Comparison of ENCODE assay signal across 8 mouse cellular contexts in genomic region chr8:85037681-85038531, GRCm38 (mm10). TPM values are rescaled to one million over a fixed set of nuclear protein-coding genes. Genes with fewer than 3 reads are reported as not detected.
DNase-seq lines count a peak whose midpoint lies in the region; ATAC-seq and TF ChIP-seq lines count a peak whose summit lies in the region.

No protein-coding gene starts in this region.

- H3K4me1 ChIP-seq in intestine, postnatal 0 days (replicated peaks; ENCODE audit: control insufficient read depth, insufficient read depth, low read length) = peaks cover 5% of the 10 kb centered on the region; the same call in 1 of the 2 replicates
- peaks cover 33% of the 10 kb centered on the region for H3K4me1 ChIP-seq in limb, embryonic 15.5 days
- H3K4me1 ChIP-seq in midbrain, embryonic 14.5 days (ENCODE audit: control insufficient read depth, insufficient read depth, low read length) = peaks cover 24% of the 10 kb centered on the region

- H3K36me3 ChIP-seq in intestine, postnatal 0 days (ENCODE audit: control insufficient read depth, insufficient read depth) = peaks cover 22% of the 10 kb centered on the region
- H3K36me3 ChIP-seq in limb, embryonic 15.5 days = peaks cover 38% of the 10 kb centered on the region
- peaks cover 36% of the 10 kb centered on the region for H3K36me3 ChIP-seq in midbrain, embryonic 14.5 days (ENCODE audit: control insufficient read depth, insufficient read depth, low read length)

- DNase-seq in heart, adult 11 months = peak; percentile 96
- DNase-seq in heart, adult 8-10 months (ENCODE audit: low spot score) = no peak
- peak; percentile 57 to 66 for DNase-seq in cerebellum, postnatal 10 days
- peak; percentile 61 for DNase-seq in midbrain, embryonic 14.5 days
- peak; percentile 54 to 59 for DNase-seq in spleen, postnatal 36 days (ENCODE audit: low spot score in 2 of 2)

- H3K4me2 ChIP-seq in intestine, postnatal 0 days (replicated peaks; ENCODE audit: low read depth) = peak overlapping the region; percentile 94
- peak overlapping the region; percentile 86 for H3K4me2 ChIP-seq in limb, embryonic 15.5 days
- peak overlapping the region; percentile 98 for H3K4me2 ChIP-seq in midbrain, embryonic 14.5 days (ENCODE audit: low read length)

- peak overlapping the region; percentile 96 for H3K27ac ChIP-seq in intestine, postnatal 0 days (ENCODE audit: low read depth, low read length)
- peak overlapping the region; percentile 100 for H3K27ac ChIP-seq in limb, embryonic 15.5 days
- H3K27ac ChIP-seq in midbrain, embryonic 14.5 days (replicated peaks; ENCODE audit: low read depth, low read length) = peak overlapping the region; percentile 97

- H3K27me3 ChIP-seq in intestine, postnatal 0 days (replicated peaks; ENCODE audit: control insufficient read depth, insufficient read depth, low read length) = no peaks in the 10 kb centered on the region
- H3K27me3 ChIP-seq in limb, embryonic 15.5 days = no peaks in the 10 kb centered on the region
- no peaks in the 10 kb centered on the region for H3K27me3 ChIP-seq in midbrain, embryonic 14.5 days (ENCODE audit: control insufficient read depth, insufficient read depth, low read length)

- peak; percentile 39 for ATAC-seq in granulocyte monocyte progenitor cell, adult 5-6 weeks (replicated peaks; ENCODE audit: poor library complexity, severe bottlenecking)
- ATAC-seq in intestine, postnatal 0 days = no peak
- no peak for ATAC-seq in limb, embryonic 15.5 days (ENCODE audit: insufficient number of reproducible peaks, low FRiP score, low TSS enrichment, low read depth)
- no peak for ATAC-seq in midbrain, embryonic 14.5 days (ENCODE audit: low FRiP score, low TSS enrichment)

- peak overlapping the region; percentile 89 for H3K9ac ChIP-seq in intestine, postnatal 0 days (ENCODE audit: low read depth, low read length)
- H3K9ac ChIP-seq in limb, embryonic 15.5 days = peak overlapping the region; percentile 92
- H3K9ac ChIP-seq in midbrain, embryonic 14.5 days (replicated peaks; ENCODE audit: low read length) = peak overlapping the region; percentile 87

- no peaks in the 10 kb centered on the region for H3K9me3 ChIP-seq in intestine, postnatal 0 days (ENCODE audit: control insufficient read depth)
- no peaks in the 10 kb centered on the region for H3K9me3 ChIP-seq in limb, embryonic 15.5 days
- no peaks in the 10 kb centered on the region for H3K9me3 ChIP-seq in midbrain, embryonic 14.5 days (ENCODE audit: control insufficient read depth, low read length)

- H3K4me3 ChIP-seq in intestine, postnatal 0 days (ENCODE audit: low read depth, low read length) = peak overlapping the region; percentile 88
- peak overlapping the region; percentile 77 for H3K4me3 ChIP-seq in limb, embryonic 15.5 days
- H3K4me3 ChIP-seq in midbrain, embryonic 14.5 days (replicated peaks; ENCODE audit: low read depth, low read length) = peak overlapping the region; percentile 81

- under 1% methylated on average over 56 of the region's 57 CpGs for WGBS in intestine, postnatal 0 days
- WGBS in limb, embryonic 15.5 days = under 1% methylated on average over 57 of the region's 57 CpGs
- under 1% methylated on average over 56 of the region's 57 CpGs for WGBS in midbrain, embryonic 14.5 days

- no peak for TF ChIP-seq CTCF in intestine, postnatal 0 days (IDR thresholded peaks at IDR 0.05; ENCODE audit: low read depth)

RNA-seq across cellular contexts. Expression of gene Tnpo2, which starts 1.2 kb away (rescaled TPM):
- 10 to 100 TPM; 29.6 to 32.4 (median 30.8) TPM for total RNA-seq in heart, adult 8-10 months (2022)
- total RNA-seq in granulocyte monocyte progenitor cell, adult 5-6 weeks (2014; fragmentation: Nextera tagmentation) = 19.6 and 25.0 TPM in 2 replicates
- 21.5 and 26.8 TPM in 2 replicates for total RNA-seq in granulocyte monocyte progenitor cell, adult 5-6 weeks (2017)
- polyA plus RNA-seq in intestine, postnatal 0 days (2015; fragmentation: Nextera tagmentation; extraction: Ambion mirVana) = 9.8 and 10.9 TPM in 2 replicates
- 32.7 and 33.7 TPM in 2 replicates for polyA plus RNA-seq in limb, embryonic 15.5 days (2015; fragmentation: Nextera tagmentation; extraction: Ambion mirVana)
- polyA plus RNA-seq in midbrain, embryonic 14.5 days (2014; fragmentation: Nextera tagmentation; extraction: Ambion mirVana) = 32.0 and 41.0 TPM in 2 replicates

RNA-seq across cellular contexts. Expression of gene Trir, which starts 11.3 kb away (rescaled TPM):
- 10 to 100 TPM; 76.6 to 90.6 (median 78.6) TPM for total RNA-seq in heart, adult 8-10 months (2022)
- total RNA-seq in granulocyte monocyte progenitor cell, adult 5-6 weeks (2014; fragmentation: Nextera tagmentation) = 112 and 128 TPM in 2 replicates
- total RNA-seq in granulocyte monocyte progenitor cell, adult 5-6 weeks (2017) = 245 and 280 TPM in 2 replicates
- polyA plus RNA-seq in intestine, postnatal 0 days (2015; fragmentation: Nextera tagmentation; extraction: Ambion mirVana) = 121 and 122 TPM in 2 replicates
- 86.7 and 102 TPM in 2 replicates for polyA plus RNA-seq in limb, embryonic 15.5 days (2015; fragmentation: Nextera tagmentation; extraction: Ambion mirVana)
- 157 and 191 TPM in 2 replicates for polyA plus RNA-seq in midbrain, embryonic 14.5 days (2014; fragmentation: Nextera tagmentation; extraction: Ambion mirVana)

RNA-seq across cellular contexts. Expression of gene Asna1, which starts 12.8 kb away (rescaled TPM):
- total RNA-seq in heart, adult 8-10 months (2022) = 10 to 100 TPM; 63.5 to 72.5 (median 65.4) TPM
- 73.1 and 73.3 TPM in 2 replicates for total RNA-seq in granulocyte monocyte progenitor cell, adult 5-6 weeks (2014; fragmentation: Nextera tagmentation)
- total RNA-seq in granulocyte monocyte progenitor cell, adult 5-6 weeks (2017) = 74.5 and 91.2 TPM in 2 replicates
- polyA plus RNA-seq in intestine, postnatal 0 days (2015; fragmentation: Nextera tagmentation; extraction: Ambion mirVana) = 98.4 and 105 TPM in 2 replicates
- polyA plus RNA-seq in limb, embryonic 15.5 days (2015; fragmentation: Nextera tagmentation; extraction: Ambion mirVana) = 113 and 117 TPM in 2 replicates
- 130 and 155 TPM in 2 replicates for polyA plus RNA-seq in midbrain, embryonic 14.5 days (2014; fragmentation: Nextera tagmentation; extraction: Ambion mirVana)

RNA-seq across cellular contexts. Expression of gene Fbxw9, which starts 21.9 kb away (rescaled TPM):
- 1 to 10 TPM; 2.9 to 4.0 (median 3.3) TPM for total RNA-seq in heart, adult 8-10 months (2022)
- total RNA-seq in granulocyte monocyte progenitor cell, adult 5-6 weeks (2014; fragmentation: Nextera tagmentation) = 11.6 and 13.5 TPM in 2 replicates
- total RNA-seq in granulocyte monocyte progenitor cell, adult 5-6 weeks (2017) = 4.1 and 5.9 TPM in 2 replicates
- polyA plus RNA-seq in intestine, postnatal 0 days (2015; fragmentation: Nextera tagmentation; extraction: Ambion mirVana) = 22.1 and 25.8 TPM in 2 replicates
- polyA plus RNA-seq in limb, embryonic 15.5 days (2015; fragmentation: Nextera tagmentation; extraction: Ambion mirVana) = 30.1 and 32.3 TPM in 2 replicates
- polyA plus RNA-seq in midbrain, embryonic 14.5 days (2014; fragmentation: Nextera tagmentation; extraction: Ambion mirVana) = 65.0 and 80.9 TPM in 2 replicates

RNA-seq across cellular contexts. Expression of gene Best2, which starts 23.6 kb away (rescaled TPM):
- total RNA-seq in heart, adult 8-10 months (2022) = not detected
- total RNA-seq in granulocyte monocyte progenitor cell, adult 5-6 weeks (2014; fragmentation: Nextera tagmentation) = not detected in 2 replicates
- total RNA-seq in granulocyte monocyte progenitor cell, adult 5-6 weeks (2017) = not detected in 2 replicates
- polyA plus RNA-seq in intestine, postnatal 0 days (2015; fragmentation: Nextera tagmentation; extraction: Ambion mirVana) = 0.66 TPM in 1 of 2 replicates, not detected in the other
- 0.12 TPM in 2 replicates for polyA plus RNA-seq in limb, embryonic 15.5 days (2015; fragmentation: Nextera tagmentation; extraction: Ambion mirVana)
- polyA plus RNA-seq in midbrain, embryonic 14.5 days (2014; fragmentation: Nextera tagmentation; extraction: Ambion mirVana) = not detected in 2 replicates
